Mouse (Mus musculus): ENCODE results near the gene Rsph1. TPM values are rescaled to one million over a fixed set of nuclear protein-coding genes. Genes with fewer than 3 reads are reported as not detected.

Rsph1 gene
- polyA plus RNA-seq, 1 experiment from 2014 or later, result 1.3 TPM

GRCm38 (mm10) chr17:31309281-31309793 is 32.2 kb upstream of the Rsph1 start:
- H3K27me3 ChIP-seq (ENCODE audit: control insufficient read depth, insufficient read depth, low read length), result no peaks in the 10 kb centered on the region
- peaks cover 19 to 22% of the 10 kb centered on the region in 2 experiments for H3K4me1 ChIP-seq (ENCODE audit: control insufficient read depth in 2 of 2, insufficient read depth in 2 of 2, low read length in 2 of 2)

GRCm38 (mm10) chr17:31308291-31308816 is 31.2 kb upstream of the Rsph1 start:
- peak overlapping the region in 1 of 2 experiments; percentile 6; a peak in 1 of 4 replicates for H3K27ac ChIP-seq (replicated peaks in 1 of 2; ENCODE audit: control insufficient read depth in 1 of 2, insufficient read depth in 1 of 2, low read depth in 2 of 2, low read length in 2 of 2)
- H3K27me3 ChIP-seq (ENCODE audit: control insufficient read depth, insufficient read depth, low read length), result no peaks in the 10 kb centered on the region
- H3K9ac ChIP-seq (ENCODE audit: low read length), result no peak overlapping the region
- 59% methylated on average over 7 of the region's 7 CpGs for WGBS
- H3K9me3 ChIP-seq (ENCODE audit: control insufficient read depth, low read length), result no peaks in the 10 kb centered on the region
- no peaks in the 10 kb centered on the region for H3K36me3 ChIP-seq (ENCODE audit: control insufficient read depth, insufficient read depth, low read length)
- no peak overlapping the region for H3K4me2 ChIP-seq (ENCODE audit: low read length)
- ATAC-seq (ENCODE audit: insufficient number of reproducible peaks, insufficient read depth, low FRiP score, low read depth), result no peak
- H3K4me1 ChIP-seq (ENCODE audit: control insufficient read depth in 2 of 2, insufficient read depth in 2 of 2, low read length in 2 of 2), result peaks cover 19 to 22% of the 10 kb centered on the region in 2 experiments
- H3K4me3 ChIP-seq (ENCODE audit: control insufficient read depth in 1 of 2, insufficient read depth in 1 of 2, low read depth in 1 of 2, low read length in 2 of 2), result no peak overlapping the region

More at GRCm38 (mm10) chr17:31309281-31309793, 32.2 kb upstream of the Rsph1 start:
- no peak for ATAC-seq (ENCODE audit: insufficient number of reproducible peaks, insufficient read depth, low FRiP score, low read depth)
- Histone ChIP-seq H3K36me3 (ENCODE audit: control insufficient read depth, insufficient read depth, low read length) (no peaks in the 10 kb centered on the region), H3K9ac (ENCODE audit: low read length) (no peak overlapping the region), H3K9me3 (ENCODE audit: control insufficient read depth, low read length) (no peaks in the 10 kb centered on the region), H3K4me2 (ENCODE audit: low read length) (no peak overlapping the region), H3K27ac (replicated peaks in 1 of 2; ENCODE audit: control insufficient read depth in 1 of 2, insufficient read depth in 1 of 2, low read depth in 2 of 2, low read length in 2 of 2) (peak overlapping the region in 1 of 2 experiments; percentile 8; a peak in 1 of 4 replicates), H3K4me3 (ENCODE audit: control insufficient read depth in 1 of 2, insufficient read depth in 1 of 2, low read depth in 1 of 2, low read length in 2 of 2) (no peak overlapping the region)
- 59% methylated on average over 6 of the region's 6 CpGs for WGBS

GRCm38 (mm10) chr17:31307756-31308155 is 30.6 kb upstream of the Rsph1 start:
- ATAC-seq (ENCODE audit: insufficient number of reproducible peaks, insufficient read depth, low FRiP score, low read depth), result no peak
- 80% methylated on average over 3 of the region's 3 CpGs for WGBS

GRCm38 (mm10) chr17:31305776-31306120 is 28.6 kb upstream of the Rsph1 start:
- 40% methylated on average over 5 of the region's 5 CpGs for WGBS
- no peak overlapping the region for H3K4me2 ChIP-seq (ENCODE audit: low read length)
- ATAC-seq (ENCODE audit: insufficient number of reproducible peaks, insufficient read depth, low FRiP score, low read depth), result no peak
- H3K36me3 ChIP-seq (ENCODE audit: control insufficient read depth, insufficient read depth, low read length), result no peaks in the 10 kb centered on the region
- H3K9ac ChIP-seq (ENCODE audit: low read length), result no peak overlapping the region
- H3K27ac ChIP-seq (replicated peaks in 1 of 2; ENCODE audit: control insufficient read depth in 1 of 2, insufficient read depth in 1 of 2, low read depth in 2 of 2, low read length in 2 of 2), result 0 out of 4 replicates have a peak overlapping the region, but pooled peaks of 1 of the 2 experiments have one; percentile 8
- no peaks in the 10 kb centered on the region for H3K27me3 ChIP-seq (ENCODE audit: control insufficient read depth, insufficient read depth, low read length)
- no peak overlapping the region for H3K4me3 ChIP-seq (ENCODE audit: control insufficient read depth in 1 of 2, insufficient read depth in 1 of 2, low read depth in 1 of 2, low read length in 2 of 2)
- H3K4me1 ChIP-seq (ENCODE audit: control insufficient read depth in 2 of 2, insufficient read depth in 2 of 2, low read length in 2 of 2), result peaks cover 19 to 22% of the 10 kb centered on the region in 2 experiments
- no peaks in the 10 kb centered on the region for H3K9me3 ChIP-seq (ENCODE audit: control insufficient read depth, low read length)

More at GRCm38 (mm10) chr17:31307756-31308155, 30.6 kb upstream of the Rsph1 start:
- Histone ChIP-seq H3K4me3 (ENCODE audit: control insufficient read depth in 1 of 2, insufficient read depth in 1 of 2, low read depth in 1 of 2, low read length in 2 of 2) (no peak overlapping the region), H3K36me3 (ENCODE audit: control insufficient read depth, insufficient read depth, low read length) (no peaks in the 10 kb centered on the region), H3K4me2 (ENCODE audit: low read length) (no peak overlapping the region), H3K27me3 (ENCODE audit: control insufficient read depth, insufficient read depth, low read length) (no peaks in the 10 kb centered on the region), H3K9me3 (ENCODE audit: control insufficient read depth, low read length) (no peaks in the 10 kb centered on the region), H3K9ac (ENCODE audit: low read length) (no peak overlapping the region), H3K4me1 (ENCODE audit: control insufficient read depth in 2 of 2, insufficient read depth in 2 of 2, low read length in 2 of 2) (peaks cover 19 to 22% of the 10 kb centered on the region in 2 experiments), H3K27ac (replicated peaks in 1 of 2; ENCODE audit: control insufficient read depth in 1 of 2, insufficient read depth in 1 of 2, low read depth in 2 of 2, low read length in 2 of 2) (peak overlapping the region in 1 of 2 experiments; percentile 6; a peak in 1 of 4 replicates)

GRCm38 (mm10) chr17:31304895-31305775 is 28.0 kb upstream of the Rsph1 start:
- H3K4me2 ChIP-seq (ENCODE audit: low read length), result peak overlapping the region; percentile 13
- H3K27ac ChIP-seq (replicated peaks in 1 of 2; ENCODE audit: control insufficient read depth in 1 of 2, insufficient read depth in 1 of 2, low read depth in 2 of 2, low read length in 2 of 2), result peak overlapping the region; percentile 38 to 64; a peak in 2 of 4 replicates
- H3K27me3 ChIP-seq (ENCODE audit: control insufficient read depth, insufficient read depth, low read length), result no peaks in the 10 kb centered on the region
- H3K4me3 ChIP-seq (ENCODE audit: control insufficient read depth in 1 of 2, insufficient read depth in 1 of 2, low read depth in 1 of 2, low read length in 2 of 2), result no peak overlapping the region
- no peak overlapping the region for H3K9ac ChIP-seq (ENCODE audit: low read length)
- 0 out of 2 replicates have a peak, but pooled peaks have one; percentile 33 for ATAC-seq (ENCODE audit: insufficient number of reproducible peaks, insufficient read depth, low FRiP score, low read depth)
- H3K36me3 ChIP-seq (ENCODE audit: control insufficient read depth, insufficient read depth, low read length), result no peaks in the 10 kb centered on the region
- no peaks in the 10 kb centered on the region for H3K9me3 ChIP-seq (ENCODE audit: control insufficient read depth, low read length)
- H3K4me1 ChIP-seq (ENCODE audit: control insufficient read depth in 2 of 2, insufficient read depth in 2 of 2, low read length in 2 of 2), result peaks cover 19 to 22% of the 10 kb centered on the region in 2 experiments
- 28% methylated on average over 12 of the region's 12 CpGs for WGBS

GRCm38 (mm10) chr17:31303401-31303800 is 26.2 kb upstream of the Rsph1 start:
- H3K9me3 ChIP-seq (ENCODE audit: control insufficient read depth, low read length), result no peaks in the 10 kb centered on the region
- no peak overlapping the region for H3K4me3 ChIP-seq (ENCODE audit: control insufficient read depth in 1 of 2, insufficient read depth in 1 of 2, low read depth in 1 of 2, low read length in 2 of 2)
- no peaks in the 10 kb centered on the region for H3K27me3 ChIP-seq (ENCODE audit: control insufficient read depth, insufficient read depth, low read length)
- H3K4me2 ChIP-seq (ENCODE audit: low read length), result no peak overlapping the region
- H3K27ac ChIP-seq (replicated peaks in 1 of 2; ENCODE audit: control insufficient read depth in 1 of 2, insufficient read depth in 1 of 2, low read depth in 2 of 2, low read length in 2 of 2), result no peak overlapping the region
- no peak for ATAC-seq (ENCODE audit: insufficient number of reproducible peaks, insufficient read depth, low FRiP score, low read depth)
- H3K4me1 ChIP-seq (ENCODE audit: control insufficient read depth in 2 of 2, insufficient read depth in 2 of 2, low read length in 2 of 2), result peaks cover 23 to 29% of the 10 kb centered on the region in 2 experiments
- H3K36me3 ChIP-seq (ENCODE audit: control insufficient read depth, insufficient read depth, low read length), result no peaks in the 10 kb centered on the region
- no peak overlapping the region for H3K9ac ChIP-seq (ENCODE audit: low read length)
- WGBS, result 89% methylated on average over 4 of the region's 4 CpGs

GRCm38 (mm10) chr17:31300736-31301135 is 23.6 kb upstream of the Rsph1 start:
- H3K4me3 ChIP-seq (ENCODE audit: control insufficient read depth in 1 of 2, insufficient read depth in 1 of 2, low read depth in 1 of 2, low read length in 2 of 2), result no peak overlapping the region
- no peak overlapping the region for H3K9ac ChIP-seq (ENCODE audit: low read length)
- peaks cover 28 to 42% of the 10 kb centered on the region in 2 experiments for H3K4me1 ChIP-seq (ENCODE audit: control insufficient read depth in 2 of 2, insufficient read depth in 2 of 2, low read length in 2 of 2)
- no peak overlapping the region for H3K4me2 ChIP-seq (ENCODE audit: low read length)
- no peaks in the 10 kb centered on the region for H3K36me3 ChIP-seq (ENCODE audit: control insufficient read depth, insufficient read depth, low read length)
- H3K27me3 ChIP-seq (ENCODE audit: control insufficient read depth, insufficient read depth, low read length), result peaks cover 3% of the 10 kb centered on the region; the same call in 1 of the 2 replicates
- 77% methylated on average over 3 of the region's 3 CpGs for WGBS
- H3K9me3 ChIP-seq (ENCODE audit: control insufficient read depth, low read length), result no peaks in the 10 kb centered on the region
- no peak overlapping the region for H3K27ac ChIP-seq (replicated peaks in 1 of 2; ENCODE audit: control insufficient read depth in 1 of 2, insufficient read depth in 1 of 2, low read depth in 2 of 2, low read length in 2 of 2)
- ATAC-seq (ENCODE audit: insufficient number of reproducible peaks, insufficient read depth, low FRiP score, low read depth), result no peak

Data from heart, embryonic 14.5 days (tissue).